Mouse (Mus musculus): ENCODE measurements at regions not wholly inside any gene's neighbourhood (a gene's known extent, or its start where the extent isn't known, plus 50 kb on each side); places are given as distances from the start of the nearest gene placed in this dataset.

DNA sequence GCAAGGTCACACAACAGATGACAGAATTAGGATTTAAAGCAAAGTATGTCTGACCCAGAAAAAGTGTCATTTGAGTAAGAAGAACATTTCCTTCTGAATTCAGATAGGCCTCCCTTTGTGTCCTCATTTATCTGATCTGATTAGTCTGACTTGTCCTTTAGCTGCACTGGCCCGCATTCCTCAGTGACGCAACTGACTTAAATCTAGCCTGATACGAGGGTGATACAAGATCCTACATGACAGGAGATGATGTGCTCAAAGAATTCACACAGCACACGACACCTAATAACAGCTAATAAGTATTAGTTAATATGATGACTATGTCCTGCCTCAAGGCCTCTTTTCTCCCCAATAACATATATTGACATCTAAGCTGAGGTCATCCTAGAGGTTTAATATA lies 192.8 kb downstream of the Nuf2 start:
- no peak for DNase-seq (ENCODE audit: low spot score in 2 of 2)

DNA sequence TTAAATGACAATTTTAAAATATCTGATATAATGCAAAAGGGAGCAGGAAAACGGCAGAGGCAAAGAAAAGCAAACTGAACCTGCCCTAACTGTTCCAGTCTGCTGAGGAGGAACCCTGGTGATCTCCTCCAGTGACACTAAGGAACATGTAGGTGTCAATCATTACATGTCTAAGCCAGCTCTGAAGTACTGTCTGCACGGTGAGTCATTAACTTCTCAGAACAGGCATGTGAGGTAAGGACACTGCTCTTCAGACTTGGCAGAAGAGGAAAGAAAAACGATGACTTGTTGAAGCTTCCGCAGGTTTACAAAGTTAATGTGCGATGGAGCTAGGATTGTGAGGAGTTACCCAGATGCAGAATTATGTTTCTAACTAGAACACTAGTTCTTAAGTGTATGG lies 199.1 kb downstream of the Nuf2 start:
- DNase-seq (ENCODE audit: low spot score in 2 of 2), result no peak

DNA sequence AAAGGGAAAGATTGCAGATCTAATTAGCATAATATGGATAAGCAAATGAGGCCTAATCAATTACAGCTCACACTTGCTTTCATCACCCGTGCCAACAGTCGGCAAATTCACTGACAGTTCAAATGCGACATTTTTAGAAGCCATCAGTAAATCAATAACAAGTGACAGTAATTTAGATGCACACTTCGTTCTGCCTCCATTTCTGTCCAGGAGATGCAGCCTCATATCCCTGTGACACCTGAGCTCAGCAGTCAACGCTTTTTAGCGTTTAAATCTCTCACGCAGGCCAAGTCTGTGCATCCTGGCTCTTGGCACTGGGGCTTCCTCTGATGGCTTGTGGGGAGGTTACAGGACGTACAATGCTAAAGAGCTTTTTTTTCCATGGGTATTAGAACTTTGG lies 218.0 kb downstream of the Nuf2 start:
- DNase-seq (ENCODE audit: low spot score in 2 of 2), result no peak

DNA sequence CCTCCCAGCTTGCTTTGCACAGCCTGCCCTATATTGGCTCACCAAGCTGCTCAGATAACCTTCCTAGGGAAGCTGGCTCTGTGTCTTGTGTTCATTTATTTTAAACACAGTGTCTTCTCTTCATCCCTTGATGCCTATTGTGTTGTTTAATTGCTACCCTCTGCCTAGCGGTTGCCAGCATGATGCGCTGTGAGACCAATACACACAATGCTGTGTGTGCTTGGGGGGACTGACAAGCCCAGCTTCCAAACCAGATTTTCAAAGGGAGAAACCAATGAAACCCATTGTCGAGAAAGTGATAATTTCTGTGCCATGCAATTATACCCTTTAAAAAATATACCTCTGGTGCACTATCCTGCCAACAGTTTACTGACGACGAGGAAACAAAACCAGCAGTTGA lies 247.8 kb downstream of the Nuf2 start:
- DNase-seq (ENCODE audit: low spot score in 2 of 2), result no peak

DNA sequence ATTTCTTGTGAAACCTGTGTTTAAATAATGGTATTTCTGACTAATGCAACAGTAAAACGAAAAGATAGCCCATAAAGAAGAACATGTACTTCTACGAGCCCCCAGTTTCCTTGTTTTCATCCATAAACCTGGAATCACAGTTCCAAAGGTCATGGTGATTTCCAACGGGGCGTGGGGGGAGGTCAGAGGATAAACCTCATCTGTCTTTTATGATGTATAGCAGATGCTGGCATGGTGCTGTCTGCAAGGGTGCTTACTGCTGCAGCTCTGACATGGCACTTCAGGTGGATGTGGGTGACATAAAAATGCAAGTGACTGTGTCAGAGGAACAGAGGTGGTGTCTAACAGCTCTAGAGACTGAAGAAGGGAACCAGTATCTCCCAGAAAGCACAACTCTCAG lies 260.5 kb downstream of the Nuf2 start:
- DNase-seq (ENCODE audit: low spot score in 2 of 2), result no peak

DNA sequence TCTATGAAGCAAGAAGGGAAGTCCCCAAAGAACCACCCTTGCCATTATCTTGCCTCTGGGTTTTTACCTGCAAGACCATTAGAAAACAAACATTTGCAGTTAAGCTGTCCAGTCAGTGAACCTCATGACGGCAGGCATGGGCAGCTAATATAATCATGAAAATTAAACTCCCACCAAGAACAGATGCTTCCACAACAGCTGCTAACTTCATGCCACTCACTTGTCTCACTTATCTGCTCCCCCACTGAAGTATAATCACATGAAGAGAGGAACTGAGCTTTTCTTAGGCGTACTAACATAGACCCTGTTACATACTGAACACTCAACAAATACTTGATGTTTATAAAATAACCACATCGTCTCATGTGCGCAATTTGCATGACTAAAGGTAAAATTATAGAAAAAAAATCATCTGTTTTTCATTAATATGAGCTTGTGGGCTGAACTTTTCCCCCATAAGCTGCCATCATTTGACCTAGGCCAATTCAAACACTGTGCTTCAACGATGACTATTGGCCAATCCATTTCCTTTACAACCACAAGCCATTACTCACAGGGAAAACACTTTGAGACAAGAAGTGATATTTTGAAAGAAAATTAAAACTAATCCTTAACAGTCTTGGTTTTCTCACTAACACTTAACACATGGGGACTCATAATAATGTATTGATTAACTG lies 267.1 kb downstream of the Nuf2 start:
- no peak for DNase-seq (ENCODE audit: low spot score in 2 of 2)

DNA sequence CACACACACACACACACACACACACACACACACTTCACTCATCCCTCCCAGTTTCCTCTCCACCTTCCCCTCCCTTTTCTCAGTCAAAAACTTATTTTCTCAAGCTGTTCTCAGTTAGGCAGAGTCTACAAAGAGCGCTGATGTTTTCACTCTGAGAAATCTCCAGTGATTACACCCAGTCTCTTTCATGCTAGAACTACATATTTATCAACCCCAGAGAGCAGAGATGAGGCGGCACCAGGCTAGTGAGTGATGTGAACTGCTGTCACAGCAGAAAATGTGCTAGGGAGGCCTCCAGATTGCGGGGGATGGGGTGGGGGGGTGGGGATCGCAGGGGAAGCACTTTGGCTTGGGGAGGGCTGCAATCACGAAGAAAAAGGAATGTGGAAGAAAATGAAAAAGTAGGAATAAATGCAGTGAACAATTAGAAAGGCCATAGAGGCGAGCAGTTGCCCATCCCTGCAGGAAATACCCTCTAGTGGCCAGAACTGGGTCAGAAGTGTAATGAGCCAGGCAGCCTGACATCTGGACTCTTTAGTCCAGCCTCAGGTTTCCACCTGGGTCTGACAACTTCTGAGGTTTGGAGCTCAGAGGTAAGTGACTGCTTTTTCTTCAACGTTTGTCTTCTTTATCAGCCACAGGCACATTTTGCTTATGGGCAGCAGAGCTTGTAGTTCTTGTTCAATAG lies 276.9 kb downstream of the Nuf2 start:
- DNase-seq (ENCODE audit: low spot score in 2 of 2), result no peak

DNA sequence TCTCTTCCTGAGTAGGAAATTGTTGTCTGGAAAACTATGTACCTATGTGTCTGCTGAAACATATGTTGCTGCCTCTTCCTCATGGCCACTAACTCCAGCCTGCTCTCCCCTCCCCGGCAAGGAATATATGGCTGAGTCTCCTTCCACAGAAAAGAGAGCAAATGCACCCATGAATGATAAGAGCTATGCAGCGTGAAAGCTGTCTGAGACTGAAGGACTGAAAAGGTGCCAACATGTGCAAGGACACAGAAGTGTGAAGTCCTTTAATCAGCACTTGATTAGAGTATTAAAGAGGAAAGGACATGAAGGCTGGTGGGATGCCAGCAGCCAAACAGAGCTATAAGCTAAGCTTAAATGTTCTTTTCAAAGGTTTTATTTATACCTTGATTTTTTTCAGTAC lies 279.1 kb downstream of the Nuf2 start:
- DNase-seq (ENCODE audit: low spot score in 2 of 2), result no peak

DNA sequence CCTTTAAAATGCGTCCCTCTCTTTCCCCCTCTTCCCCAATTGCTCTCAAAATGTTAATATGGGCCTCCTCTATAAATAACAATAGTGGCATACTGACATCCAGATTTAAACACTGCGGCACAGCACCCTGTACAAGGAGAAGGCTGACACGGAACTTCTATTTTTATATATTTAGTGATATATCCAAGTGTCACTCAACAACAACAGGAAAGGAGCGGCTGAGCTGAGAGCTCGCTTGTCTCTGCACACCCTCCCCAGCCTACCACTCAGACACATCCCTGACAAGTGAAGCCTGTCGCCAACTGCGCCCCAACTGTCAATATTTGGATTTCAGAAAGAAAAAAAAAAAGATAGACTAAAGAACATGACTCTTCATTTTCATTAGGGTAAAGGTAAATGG lies 282.2 kb downstream of the Nuf2 start:
- DNase-seq (ENCODE audit: low spot score in 2 of 2), result peak in 1 of 2 experiments; percentile 13

DNA sequence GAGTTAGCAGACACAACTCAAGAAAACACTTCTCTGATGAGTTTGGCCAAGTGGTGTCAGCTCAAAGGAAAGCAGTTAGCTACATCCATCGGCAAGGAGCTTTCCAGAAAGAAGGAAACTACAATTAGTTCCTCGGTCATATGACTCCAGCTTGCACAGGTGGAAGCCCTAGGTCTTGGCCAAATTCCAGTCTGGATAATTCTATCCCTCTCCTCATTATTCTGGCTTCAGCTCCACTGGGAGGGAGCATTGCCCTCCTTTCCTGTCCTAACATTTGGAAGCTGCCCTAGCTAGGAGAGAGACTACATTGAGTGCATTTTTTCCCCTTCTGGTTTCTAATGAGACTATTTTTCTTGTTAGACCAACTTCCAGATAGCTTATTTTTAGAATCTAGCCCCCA lies 290.9 kb downstream of the Nuf2 start:
- no peak for DNase-seq (ENCODE audit: low spot score in 2 of 2)

DNA sequence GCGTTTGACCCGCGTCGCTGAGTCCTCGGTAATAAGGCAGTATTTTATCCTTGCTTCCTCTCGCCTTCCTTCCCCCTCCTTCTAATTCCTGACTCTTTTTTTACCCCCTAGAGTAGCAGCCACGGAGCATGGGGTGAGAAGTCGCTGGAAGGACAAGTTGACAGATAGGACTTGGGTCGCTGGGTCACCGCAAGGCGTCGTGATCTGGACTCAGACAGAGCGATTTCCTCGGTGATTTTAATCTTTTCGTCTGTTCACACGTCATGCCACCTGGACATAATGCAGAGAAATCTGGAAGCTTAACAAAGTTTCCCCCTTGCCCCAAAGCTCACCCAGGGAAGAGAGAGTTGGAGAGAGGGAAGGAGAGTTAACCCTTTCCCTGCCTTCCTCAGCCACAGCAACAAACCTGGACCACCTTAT lies 292.6 kb downstream of the Nuf2 start:
- DNase-seq (ENCODE audit: low spot score in 2 of 2), result no peak

DNA sequence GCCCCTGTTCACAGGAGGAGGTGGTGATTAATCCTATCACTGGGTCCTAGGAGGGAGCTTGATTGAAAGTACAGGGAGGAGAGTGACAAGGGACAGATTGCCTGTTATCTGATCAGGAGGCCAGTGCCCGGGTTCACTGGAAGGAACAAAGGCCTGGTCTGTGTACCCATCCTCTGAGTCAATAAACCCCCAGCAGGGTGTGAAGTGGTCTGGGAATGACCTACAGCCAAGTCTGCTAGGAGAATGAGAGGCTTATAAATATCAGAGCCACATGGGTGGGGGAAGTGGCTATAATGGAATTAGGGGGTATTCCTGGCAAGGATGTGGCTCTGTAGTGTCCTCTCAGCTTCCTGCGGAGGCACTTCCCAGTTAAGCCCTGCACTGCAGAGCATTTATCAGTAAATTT lies 296.0 kb downstream of the Nuf2 start:
- no peak for DNase-seq (ENCODE audit: low spot score in 2 of 2)

DNA sequence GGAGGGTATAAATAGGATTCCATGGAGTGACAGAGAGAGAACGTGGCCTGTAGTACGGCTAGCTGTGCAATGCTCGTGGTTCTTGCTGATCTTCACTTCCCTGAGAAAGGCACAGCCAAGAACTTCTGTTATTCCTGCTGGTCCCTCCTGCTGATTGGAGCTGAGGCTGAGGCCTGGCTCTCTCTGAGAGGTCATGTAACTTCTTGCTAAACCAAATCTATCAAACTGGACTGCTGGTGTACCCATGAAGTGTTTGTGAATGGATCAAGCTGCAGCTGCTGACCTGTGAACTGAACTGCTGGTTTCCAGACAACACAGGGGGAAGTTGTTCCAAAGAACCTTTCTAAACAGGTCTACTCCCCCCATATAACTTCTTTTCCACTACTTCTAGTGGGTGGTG lies 297.9 kb downstream of the Nuf2 start:
- DNase-seq (ENCODE audit: low spot score in 2 of 2), result no peak

DNA sequence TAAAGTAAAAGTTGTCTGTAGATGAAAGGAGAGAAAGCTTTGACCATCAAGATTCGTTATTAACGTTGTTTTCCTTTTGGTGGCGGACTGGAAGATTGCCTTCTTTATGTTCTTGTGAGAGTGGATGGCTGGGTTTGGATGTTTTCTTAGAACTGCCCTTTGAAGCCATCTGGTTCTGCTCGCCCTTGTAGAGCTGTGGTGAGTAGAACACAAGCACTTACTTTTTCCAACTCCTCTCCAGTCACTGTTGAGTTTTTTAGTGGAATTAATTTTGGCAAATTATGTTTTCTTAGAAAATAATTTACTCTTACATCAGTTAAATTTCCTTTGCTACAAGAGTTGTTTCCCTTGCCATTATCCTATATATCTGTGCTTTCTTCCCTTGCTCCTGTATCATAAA lies 301.2 kb downstream of the Nuf2 start:
- DNase-seq (ENCODE audit: low spot score in 2 of 2), result no peak

DNA sequence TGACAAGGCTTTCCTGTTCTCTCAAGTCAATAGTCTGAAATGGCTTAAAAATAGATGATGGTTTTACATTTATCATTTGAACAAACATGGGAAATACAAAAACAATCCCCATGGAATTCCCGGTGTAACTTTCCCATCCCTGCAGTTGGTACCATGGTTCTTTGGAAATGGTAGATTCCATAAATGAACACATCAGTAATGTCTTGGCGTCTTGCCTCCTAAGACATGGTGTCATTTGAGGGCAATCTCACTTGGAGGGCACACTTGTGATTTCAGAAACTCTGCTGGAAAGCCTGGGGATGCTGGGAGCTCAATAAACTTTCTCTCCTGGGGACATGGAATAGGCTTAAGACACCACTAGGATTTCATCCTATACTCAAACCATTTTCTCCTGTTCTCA lies 306.8 kb downstream of the Nuf2 start:
- no peak for DNase-seq (ENCODE audit: low spot score in 2 of 2)

DNA sequence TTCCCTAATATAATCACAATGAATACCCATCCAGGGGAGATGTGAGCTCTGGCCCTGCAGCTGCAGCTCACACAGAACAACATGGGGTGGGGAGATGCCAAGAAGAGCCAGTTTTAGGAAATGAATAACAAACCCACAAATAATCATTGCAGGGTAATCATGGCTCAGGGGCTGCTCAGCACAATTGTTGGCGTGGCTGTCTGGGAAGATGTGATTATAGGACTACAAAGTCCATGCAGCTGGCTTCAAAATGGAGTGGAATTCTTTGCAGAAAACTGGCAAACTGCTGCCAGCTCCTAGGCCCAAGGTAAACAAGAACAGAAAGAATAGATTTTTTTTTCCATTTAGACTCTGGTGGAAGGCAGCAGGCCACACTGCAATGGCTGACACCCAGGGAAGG lies 343.6 kb downstream of the Nuf2 start:
- DNase-seq (ENCODE audit: low spot score in 2 of 2), result peak in 1 of 2 experiments; percentile 3

DNA sequence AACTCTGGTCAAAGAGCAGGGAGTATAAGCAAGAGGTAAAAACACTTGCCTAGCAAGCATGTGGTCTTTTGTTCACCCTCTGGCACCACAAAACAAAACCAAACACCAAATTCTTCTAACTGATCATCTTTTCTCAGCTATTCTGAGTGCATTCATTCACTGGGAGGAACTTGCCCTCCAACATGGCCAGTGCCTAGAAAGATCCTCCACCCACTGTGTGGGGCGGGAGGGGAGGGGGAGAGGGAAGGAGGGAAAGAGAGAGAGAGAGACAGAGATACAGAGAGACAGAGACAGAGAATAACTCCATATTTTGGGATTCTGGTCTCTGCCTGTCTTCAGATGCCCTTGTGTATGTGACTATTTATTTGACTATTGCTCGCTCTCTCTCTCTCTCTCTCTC lies 360.9 kb downstream of the Nuf2 start:
- no peak for DNase-seq (ENCODE audit: low spot score in 2 of 2)

DNA sequence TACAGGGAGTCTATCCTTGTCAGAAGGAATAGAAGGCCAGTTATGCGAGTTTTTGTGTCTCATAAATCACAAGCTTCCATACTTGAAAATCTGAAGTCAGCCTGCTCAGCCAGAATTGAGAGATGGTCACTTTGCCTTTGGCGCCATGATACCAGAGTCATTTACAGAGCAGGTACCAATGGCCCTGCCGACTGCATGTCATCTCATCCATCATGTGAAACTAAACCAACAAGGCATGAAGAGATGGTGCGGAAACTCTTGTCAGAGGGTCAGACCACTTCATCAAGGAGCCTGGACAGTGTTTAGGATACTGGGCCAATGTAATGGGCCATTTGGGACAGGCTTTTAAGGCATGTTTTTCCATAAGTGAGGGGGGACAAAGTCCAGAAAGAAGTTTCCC lies 363.2 kb downstream of the Nuf2 start:
- no peak for DNase-seq (ENCODE audit: low spot score in 2 of 2)

DNA sequence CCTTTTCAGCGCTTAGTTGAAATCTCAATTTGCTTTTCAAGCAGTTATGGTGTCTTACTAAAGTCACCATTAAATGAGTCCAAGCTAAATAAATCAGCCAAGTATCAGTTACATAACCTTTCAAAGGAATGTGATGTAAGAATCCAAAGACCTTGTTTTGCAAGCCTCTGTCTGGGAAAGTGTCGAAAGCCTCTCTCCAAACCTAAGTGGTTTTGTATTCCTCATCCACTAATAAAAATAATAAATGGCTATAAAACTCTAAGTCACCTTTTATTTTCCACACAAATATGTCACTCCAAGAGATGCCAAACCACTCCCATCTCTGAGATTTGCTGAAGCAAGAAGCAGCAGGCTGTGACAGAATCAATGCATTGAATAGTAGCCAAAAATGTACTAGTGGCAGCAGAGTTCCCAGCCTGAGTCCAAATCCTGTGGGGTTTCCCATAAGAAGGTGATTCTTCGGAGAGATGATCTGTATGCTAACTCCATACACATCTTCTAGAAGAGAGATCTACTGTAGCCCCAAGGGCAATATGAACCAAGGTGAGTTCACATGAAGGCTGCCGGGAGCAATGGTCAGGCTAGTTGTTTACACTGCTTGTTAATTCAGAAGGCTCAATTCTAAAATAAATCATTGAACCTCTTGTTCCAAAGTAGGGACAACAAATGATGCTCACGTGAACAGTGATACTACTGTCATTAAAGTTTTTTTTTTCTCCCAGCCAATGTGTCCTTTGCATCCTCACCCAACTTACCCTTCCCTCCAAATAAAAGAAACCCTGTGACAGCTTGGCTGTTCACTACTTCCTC lies 365.0 kb downstream of the Nuf2 start:
- no peak for DNase-seq (ENCODE audit: low spot score in 2 of 2)

DNA sequence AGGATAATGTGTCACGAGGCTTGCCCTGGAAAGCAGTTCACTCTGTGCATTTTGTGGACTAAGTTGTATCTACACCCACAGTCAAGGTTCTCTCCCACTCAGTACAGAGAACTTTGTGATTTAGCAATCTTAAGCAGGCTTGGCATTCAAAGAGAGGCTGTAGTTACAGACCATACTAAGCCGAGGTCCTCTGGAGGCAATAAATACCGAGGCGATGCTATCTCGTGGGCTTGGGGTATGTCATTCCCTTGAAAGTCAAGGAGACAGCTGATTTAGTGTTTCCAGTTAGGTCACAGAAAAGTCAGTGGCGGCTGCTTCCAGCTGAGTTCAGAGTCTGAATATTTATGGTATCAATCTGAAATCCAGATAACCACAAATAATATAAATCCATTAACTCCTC lies 370.4 kb downstream of the Nuf2 start:
- no peak for DNase-seq (ENCODE audit: low spot score in 2 of 2)

DNA sequence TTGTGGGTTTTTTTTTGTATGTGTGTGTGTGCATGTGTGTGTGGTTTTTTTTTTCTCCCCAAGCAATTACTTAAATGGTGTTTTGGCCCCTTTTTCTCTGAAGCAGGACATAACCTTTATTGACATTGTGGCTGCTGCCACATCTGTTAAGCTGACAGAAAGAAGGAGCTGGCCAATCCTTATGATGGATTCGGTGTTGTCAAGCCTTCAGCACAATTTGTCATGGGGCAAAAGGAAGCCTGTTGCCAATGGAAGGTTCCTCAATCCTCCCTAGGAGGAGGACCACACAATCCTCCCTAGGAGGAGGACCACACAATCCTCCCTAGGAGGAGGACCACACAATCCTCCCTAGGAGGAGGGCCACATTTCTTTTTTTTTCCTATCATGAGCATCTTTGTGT lies 371.0 kb downstream of the Nuf2 start:
- no peak for DNase-seq (ENCODE audit: low spot score in 2 of 2)

DNA sequence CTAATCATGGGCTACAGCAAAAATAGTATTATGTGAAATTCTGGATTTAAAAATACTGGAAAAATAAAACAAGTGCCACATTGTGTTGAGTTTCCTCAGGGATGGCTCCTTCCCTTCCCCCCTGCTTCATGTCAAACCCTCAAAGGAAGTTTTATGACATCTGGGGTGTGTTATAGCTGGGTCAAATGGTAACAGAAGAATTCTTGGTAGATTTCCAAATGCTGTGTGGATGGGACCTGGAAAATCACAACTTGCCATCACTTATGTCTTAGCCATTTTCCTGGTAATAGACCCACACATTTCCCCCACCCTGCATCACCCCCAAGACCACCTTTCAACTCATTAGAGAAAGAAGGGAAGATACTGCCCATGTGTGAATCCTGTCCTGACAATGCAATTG lies 371.5 kb downstream of the Nuf2 start:
- no peak for DNase-seq (ENCODE audit: low spot score in 2 of 2)

Measured in layer of hippocampus, postnatal 14 days (tissue).